Mouse (Mus musculus) forebrain, embryonic 11.5 days (tissue): Measurements from ENCODE around the gene Azin2. TPM values are rescaled to one million over a fixed set of nuclear protein-coding genes. Genes with fewer than 3 reads are reported as not detected.

Source experiments
- ATAC-seq: fragments of 200-750 bp; cut with Nextera tagmentation; replicated peaks from 2 replicates; pipeline ENCODE4 v1.8.0; 2017; ENCODE audit warnings: moderate TSS enrichment; ENCODE audit not compliant: low FRiP score
- DNase-seq: peaks from one replicate; pipeline ENCODE4 v3.0.0-alpha.2; 2017; ENCODE audit warnings: low spot score
- H3K27ac ChIP-seq: fragments of 300-500 bp; sonication (generic); 2 replicates; pipeline ENCODE4 v1.5.1; 2014; ENCODE audit warnings: low read depth, low read length
- H3K27me3 ChIP-seq: fragments of 300-500 bp; sonication (generic); 2 replicates; pipeline ENCODE4 v1.6.1; 2014; ENCODE audit warnings: mild to moderate bottlenecking, low read length, mixed read lengths; ENCODE audit not compliant: control insufficient read depth, insufficient read depth
- H3K36me3 ChIP-seq: fragments of 300-500 bp; sonication (generic); 2 replicates; pipeline ENCODE4 v1.6.1; 2014; ENCODE audit warnings: mild to moderate bottlenecking, low read length, moderate library complexity, mixed read lengths; ENCODE audit not compliant: control insufficient read depth, insufficient read depth
- H3K4me1 ChIP-seq: fragments of 300-500 bp; sonication (generic); replicated peaks from 2 replicates; pipeline ENCODE4 v1.6.1; 2014; ENCODE audit warnings: low read length, mixed read lengths; ENCODE audit not compliant: control insufficient read depth, insufficient read depth
- H3K4me2 ChIP-seq: fragments of 300-500 bp; sonication (generic); 2 replicates; pipeline ENCODE4 v1.6.1; 2014; ENCODE audit warnings: low read depth, mild to moderate bottlenecking, low read length, moderate library complexity, mixed read lengths; ENCODE audit not compliant: severe bottlenecking
- H3K4me3 ChIP-seq: fragments of 300-500 bp; sonication (generic); 2 replicates; pipeline ENCODE4 v1.5.1; 2014; ENCODE audit warnings: low read depth, low read length
- H3K9ac ChIP-seq: fragments of 300-500 bp; sonication (generic); 2 replicates; pipeline ENCODE4 v1.6.1; 2014; ENCODE audit warnings: low read length
- H3K9me3 ChIP-seq: fragments of 300-500 bp; sonication (generic); 2 replicates; pipeline ENCODE4 v1.6.1; 2016; ENCODE audit warnings: low read length, mixed read lengths; ENCODE audit not compliant: control insufficient read depth
- WGBS: fragments of 180-500 bp; shearing (Covaris S2); extraction: QIAGEN DNeasy Blood & Tissue Kit; methylation state at CpG from one replicate; pipeline ENCODE4 v1.1.7; 2014; 5-methylcytosine and 5-hydroxymethylcytosine counted together
- polyA plus RNA-seq: library from polyadenylated mRNA; unstranded; fragments of >200 nt; fragmentation: Nextera tagmentation; extraction: Ambion mirVana; gene quantifications from 2 replicates; pipeline ENCODE4 v1.2.1, GENCODE M21; 2014

Gene Azin2
- polyA plus RNA-seq, 1 experiment from 2014 or later = 11.5 TPM

DNA sequence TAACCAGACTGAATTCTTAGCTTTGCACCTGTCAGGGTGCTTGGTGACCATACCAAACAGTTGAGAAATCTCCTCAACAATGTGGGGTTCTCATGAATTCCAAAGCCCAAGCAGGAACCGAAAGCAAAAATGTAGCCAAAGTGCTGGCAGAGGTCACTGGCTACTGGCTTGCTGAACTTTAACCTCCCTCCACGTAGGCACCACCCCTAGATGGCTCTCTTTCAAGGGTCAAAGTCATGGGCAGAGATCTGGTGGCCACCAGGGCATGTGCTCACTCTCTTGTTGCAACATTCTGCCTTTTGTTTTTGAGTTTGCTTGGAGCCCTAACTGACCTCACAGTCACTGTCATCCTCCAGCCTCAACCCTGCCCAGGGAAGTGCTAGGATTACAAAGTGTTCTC, 21.4 kb upstream of the Azin2 start:
- Histone ChIP-seq H3K27ac (no peak overlapping the region), H3K27me3 (no peaks in the 10 kb centered on the region), H3K4me1 (no peaks in the 10 kb centered on the region), H3K4me3 (no peak overlapping the region), H3K36me3 (no peaks in the 10 kb centered on the region), H3K4me2 (no peak overlapping the region), H3K9ac (no peak overlapping the region), H3K9me3 (no peaks in the 10 kb centered on the region)
- no peak for ATAC-seq
- DNase-seq = no peak
- WGBS = 62% methylated on average over 2 of the region's 2 CpGs

DNA sequence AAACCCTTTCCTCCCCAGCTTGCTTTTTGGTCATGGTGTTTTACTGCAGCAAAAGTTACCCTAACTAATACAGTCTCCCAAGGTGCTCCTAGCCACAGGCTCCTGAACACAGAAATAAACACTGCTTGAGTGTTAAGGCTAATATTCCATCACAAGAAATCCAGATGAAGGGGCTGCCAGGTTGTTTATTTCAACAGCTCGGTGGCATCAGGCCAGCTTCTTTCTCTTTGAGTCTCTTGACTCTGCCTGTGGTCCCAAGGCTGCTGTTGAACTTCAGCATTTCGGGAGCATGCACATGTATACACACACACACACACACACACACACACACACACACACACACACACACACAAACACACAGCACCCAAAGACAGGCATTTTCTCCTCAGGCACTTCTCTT, 20.9 kb upstream of the Azin2 start:
- Histone ChIP-seq H3K27me3 (no peaks in the 10 kb centered on the region), H3K4me3 (no peak overlapping the region), H3K4me1 (no peaks in the 10 kb centered on the region), H3K27ac (no peak overlapping the region), H3K4me2 (no peak overlapping the region), H3K36me3 (no peaks in the 10 kb centered on the region), H3K9me3 (no peaks in the 10 kb centered on the region), H3K9ac (no peak overlapping the region)
- ATAC-seq (no peak), DNase-seq (no peak)
- 96% methylated on average over 2 of the region's 2 CpGs for WGBS

DNA sequence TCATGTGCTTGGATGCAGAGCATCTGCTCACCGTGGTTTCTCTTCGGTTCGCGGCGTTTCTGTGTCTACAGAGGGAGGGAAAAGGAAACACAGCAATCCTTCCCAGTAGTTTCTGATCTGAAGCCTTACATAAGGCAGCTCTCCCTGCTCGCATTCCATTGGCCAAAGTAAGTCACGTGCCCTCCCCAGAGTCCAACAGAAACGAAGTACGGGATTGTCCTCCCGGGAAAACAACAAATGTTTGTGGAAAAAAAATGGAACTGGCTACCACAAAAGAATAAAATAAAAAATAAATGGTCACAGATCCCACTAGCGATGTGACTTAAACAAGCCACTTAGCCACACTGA, 19.6 kb upstream of the Azin2 start:
- Histone ChIP-seq H3K4me2 (no peak overlapping the region), H3K4me3 (no peak overlapping the region), H3K27ac (no peak overlapping the region), H3K36me3 (no peaks in the 10 kb centered on the region), H3K9ac (no peak overlapping the region), H3K4me1 (no peaks in the 10 kb centered on the region), H3K27me3 (no peaks in the 10 kb centered on the region), H3K9me3 (no peaks in the 10 kb centered on the region)
- WGBS = 77% methylated on average over 11 of the region's 11 CpGs
- DNase-seq (no peak), ATAC-seq (no peak)

GRCm38 (mm10) chr4:128980890-128981832, 18.9 kb upstream of the Azin2 start:
- no peak overlapping the region for H3K27ac ChIP-seq

DNA sequence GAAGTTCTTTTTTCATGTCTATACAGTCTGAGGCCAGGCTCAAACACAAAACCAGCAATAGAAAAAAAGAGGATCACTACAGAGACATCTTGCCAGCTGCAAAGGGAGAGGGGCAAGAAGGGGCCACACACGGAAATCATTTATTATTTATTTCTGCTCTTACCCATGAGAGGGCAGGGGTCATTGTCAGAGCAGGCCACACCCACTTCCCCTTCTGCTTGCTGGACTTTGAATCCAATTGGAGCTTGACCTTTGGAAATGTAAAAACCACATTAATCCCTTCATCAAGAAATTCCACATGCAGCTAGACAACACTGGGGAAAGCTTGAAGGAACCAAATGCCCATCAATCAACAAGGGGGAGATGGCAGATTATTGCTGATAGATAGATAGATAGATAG, 16.4 kb upstream of the Azin2 start:
- no peaks in the 10 kb centered on the region for H3K27me3 ChIP-seq
- H3K4me2 ChIP-seq = no peak overlapping the region
- no peak overlapping the region for H3K9ac ChIP-seq
- H3K36me3 ChIP-seq = no peaks in the 10 kb centered on the region
- WGBS = 50% methylated on average over 1 of the region's 1 CpGs
- ATAC-seq = no peak
- no peaks in the 10 kb centered on the region for H3K9me3 ChIP-seq
- no peak overlapping the region for H3K27ac ChIP-seq
- DNase-seq = no peak
- H3K4me1 ChIP-seq = no peaks in the 10 kb centered on the region
- no peak overlapping the region for H3K4me3 ChIP-seq

More at GRCm38 (mm10) chr4:128980890-128981832, 18.9 kb upstream of the Azin2 start:
- Histone ChIP-seq H3K4me1 (no peaks in the 10 kb centered on the region), H3K9ac (no peak overlapping the region), H3K27me3 (no peaks in the 10 kb centered on the region), H3K9me3 (no peaks in the 10 kb centered on the region), H3K4me3 (no peak overlapping the region), H3K36me3 (no peaks in the 10 kb centered on the region), H3K4me2 (no peak overlapping the region)
- no peak for DNase-seq
- no peak for ATAC-seq
- 84% methylated on average over 12 of the region's 12 CpGs for WGBS

DNA sequence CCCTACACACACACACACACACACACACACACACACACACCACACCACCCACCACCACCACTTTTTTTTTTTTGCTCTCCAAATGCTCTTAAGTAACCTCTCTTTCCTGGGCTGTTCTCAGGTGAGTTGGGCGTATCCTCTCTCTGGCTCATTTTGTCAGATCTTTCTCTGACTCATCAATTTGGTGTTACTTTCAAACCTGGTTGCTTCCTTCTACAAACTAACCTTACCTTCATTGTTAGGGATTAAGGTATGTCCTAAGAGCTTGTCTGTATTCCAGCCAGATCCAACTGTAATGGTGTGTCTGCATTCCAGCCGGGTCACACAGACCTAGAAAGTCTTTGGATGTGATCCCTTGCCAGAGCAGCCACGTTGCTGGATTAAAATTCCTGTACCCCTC, 15.0 kb upstream of the Azin2 start:
- ATAC-seq (no peak), DNase-seq (no peak)
- Histone ChIP-seq H3K4me3 (no peak overlapping the region), H3K9ac (no peak overlapping the region), H3K27me3 (no peaks in the 10 kb centered on the region), H3K9me3 (no peaks in the 10 kb centered on the region), H3K36me3 (no peaks in the 10 kb centered on the region), H3K27ac (no peak overlapping the region), H3K4me2 (no peak overlapping the region), H3K4me1 (no peaks in the 10 kb centered on the region)
- WGBS = 75% methylated on average over 3 of the region's 3 CpGs

DNA sequence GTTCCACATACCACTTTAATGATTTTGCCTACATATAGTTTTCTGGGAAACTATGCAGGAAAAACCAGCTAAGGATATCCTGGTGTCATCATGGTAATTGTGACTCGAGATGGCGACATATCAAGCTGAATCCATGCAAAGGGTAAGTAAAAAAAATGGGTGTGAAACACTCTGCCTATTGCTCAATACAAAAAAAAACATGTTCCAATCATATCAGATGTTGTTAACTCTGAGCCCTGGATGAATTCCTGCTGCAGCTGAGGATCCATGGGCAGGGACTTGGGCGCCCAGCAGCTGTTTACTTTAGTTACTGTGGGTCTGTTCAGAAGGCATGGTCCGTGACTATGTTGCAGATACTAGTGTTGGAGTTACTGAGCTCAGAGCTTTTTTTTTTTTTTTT, 14.3 kb upstream of the Azin2 start:
- Histone ChIP-seq H3K4me1 (no peaks in the 10 kb centered on the region), H3K36me3 (no peaks in the 10 kb centered on the region), H3K9me3 (no peaks in the 10 kb centered on the region), H3K27me3 (no peaks in the 10 kb centered on the region), H3K9ac (no peak overlapping the region), H3K27ac (no peak overlapping the region), H3K4me3 (no peak overlapping the region), H3K4me2 (no peak overlapping the region)
- WGBS = 87% methylated on average over 4 of the region's 4 CpGs
- DNase-seq (no peak), ATAC-seq (no peak)

DNA sequence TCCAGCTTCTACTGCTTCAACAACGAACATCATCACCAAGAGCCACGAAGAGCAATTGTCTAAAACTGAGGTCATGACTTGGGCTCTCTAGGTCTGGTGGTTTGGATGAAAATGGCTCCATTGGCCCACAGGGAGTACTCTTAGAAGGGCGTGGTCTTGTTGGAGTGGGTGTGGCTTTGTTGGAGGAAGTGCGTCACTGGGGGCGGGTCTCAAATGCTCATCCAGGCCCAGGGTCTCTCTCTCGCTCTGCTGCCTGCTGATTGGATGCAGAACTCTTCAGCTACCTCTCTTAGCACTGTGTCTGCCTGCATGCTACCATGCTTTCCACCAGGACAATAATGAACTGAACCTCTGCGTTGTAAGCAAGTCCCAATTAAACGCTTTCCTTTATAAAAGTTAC, 12.4 kb upstream of the Azin2 start:
- H3K27ac ChIP-seq = no peak overlapping the region
- no peak for DNase-seq
- H3K36me3 ChIP-seq = no peaks in the 10 kb centered on the region
- no peaks in the 10 kb centered on the region for H3K9me3 ChIP-seq
- H3K9ac ChIP-seq = no peak overlapping the region
- ATAC-seq = no peak
- no peak overlapping the region for H3K4me2 ChIP-seq
- H3K4me3 ChIP-seq = no peak overlapping the region
- H3K27me3 ChIP-seq = no peaks in the 10 kb centered on the region
- 83% methylated on average over 8 of the region's 8 CpGs for WGBS
- no peaks in the 10 kb centered on the region for H3K4me1 ChIP-seq

DNA sequence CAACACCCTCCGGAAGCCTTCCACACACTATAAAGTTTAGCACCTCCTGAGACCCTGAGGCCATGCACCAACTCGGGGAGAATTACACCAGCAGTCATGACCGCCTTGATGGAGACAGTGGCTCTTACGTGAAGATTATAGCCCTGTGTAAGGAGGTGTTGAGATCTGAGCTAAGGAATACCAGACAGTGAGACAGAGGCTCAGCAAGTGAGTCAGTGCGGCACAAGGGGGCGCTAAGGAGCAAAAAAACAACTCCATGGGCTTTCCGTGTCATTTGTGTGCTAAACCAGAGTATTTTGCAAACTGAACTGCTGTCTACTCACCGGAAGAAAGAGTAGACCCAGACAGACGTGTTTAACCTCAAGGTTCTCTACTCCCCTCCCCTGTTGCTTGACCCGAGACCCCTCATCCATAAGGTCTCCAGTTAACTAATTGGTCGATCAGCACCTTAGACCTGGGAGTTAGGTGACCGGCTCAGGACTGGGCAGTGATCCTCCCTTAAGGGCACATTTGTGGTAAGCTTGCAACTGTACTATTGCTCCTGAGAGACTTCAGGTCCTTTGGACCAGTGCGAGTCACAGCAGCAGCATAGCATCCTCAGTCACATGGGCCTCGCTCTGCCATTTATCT, 8.9 kb upstream of the Azin2 start:
- Histone ChIP-seq H3K27me3 (no peaks in the 10 kb centered on the region), H3K36me3 (no peaks in the 10 kb centered on the region), H3K9me3 (no peaks in the 10 kb centered on the region), H3K27ac (no peak overlapping the region), H3K4me3 (no peak overlapping the region), H3K4me2 (no peak overlapping the region), H3K9ac (no peak overlapping the region), H3K4me1 (no peaks in the 10 kb centered on the region)
- DNase-seq (peak; percentile 86), ATAC-seq (no peak)
- WGBS = 37% methylated on average over 14 of the region's 14 CpGs
